26 mouse cellular contexts compared by ENCODE assay signal in the genomic region with DNA sequence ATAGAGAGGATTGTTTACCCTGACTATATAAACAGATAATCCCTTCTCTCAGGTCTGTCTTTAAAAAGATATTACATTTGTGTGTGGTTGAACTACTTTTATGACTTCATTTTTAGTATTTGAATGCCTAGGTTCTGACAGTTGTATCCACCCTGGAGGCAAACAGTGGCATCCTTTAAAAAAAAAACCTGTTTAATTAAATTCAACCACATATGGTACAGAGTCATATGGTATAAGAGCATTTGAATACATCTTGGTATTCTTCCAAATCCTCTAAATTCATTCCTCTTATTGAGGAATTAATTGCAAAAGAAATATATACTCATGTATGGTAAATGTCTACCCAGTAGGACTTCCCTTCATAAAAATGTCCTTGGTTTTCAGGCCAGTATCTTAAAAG.
"Had no signal": no experiment of that assay in that cellular context is flagged by ENCODE, and none has a peak within 500 bp of the region (broad histone marks: within the 10 kb centered on the region; RNA-seq: fewer than 3 reads in every experiment).

No protein-coding gene starts in this region.

- ATAC-seq: forebrain, embryonic 15.5 days had no signal

- H3K4me3 ChIP-seq: embryonic facial prominence, embryonic 10.5 days; embryonic facial prominence, embryonic 12.5 days; embryonic facial prominence, embryonic 13.5 days; embryonic facial prominence, embryonic 15.5 days; erythroblast, embryonic 14.5 days; forebrain, embryonic 10.5 days; forebrain, embryonic 12.5 days; forebrain, embryonic 15.5 days; gastrocnemius, adult 2 months; heart, adult 2 months; heart, embryonic 10.5 days had no signal

- H3K36me3 ChIP-seq: embryonic facial prominence, embryonic 10.5 days; embryonic facial prominence, embryonic 12.5 days; embryonic facial prominence, embryonic 13.5 days; embryonic facial prominence, embryonic 15.5 days; forebrain, embryonic 10.5 days; forebrain, embryonic 12.5 days; forebrain, embryonic 15.5 days; heart, embryonic 10.5 days had no signal

- H3K4me1 ChIP-seq: embryonic facial prominence, embryonic 10.5 days; embryonic facial prominence, embryonic 15.5 days; heart, embryonic 10.5 days had no signal

- H3K9ac ChIP-seq: embryonic facial prominence, embryonic 12.5 days; embryonic facial prominence, embryonic 13.5 days; embryonic facial prominence, embryonic 15.5 days; forebrain, embryonic 12.5 days; forebrain, embryonic 15.5 days had no signal

- H3K27me3 ChIP-seq: embryonic facial prominence, embryonic 12.5 days; embryonic facial prominence, embryonic 13.5 days; embryonic facial prominence, embryonic 15.5 days; forebrain, embryonic 12.5 days; forebrain, embryonic 15.5 days had no signal

- H3K4me2 ChIP-seq: embryonic facial prominence, embryonic 12.5 days; embryonic facial prominence, embryonic 13.5 days; embryonic facial prominence, embryonic 15.5 days; forebrain, embryonic 12.5 days; forebrain, embryonic 15.5 days; heart, embryonic 11.5 days had no signal

- H3K9me3 ChIP-seq: embryonic facial prominence, embryonic 10.5 days; embryonic facial prominence, embryonic 12.5 days; embryonic facial prominence, embryonic 13.5 days; embryonic facial prominence, embryonic 15.5 days; forebrain, embryonic 10.5 days; forebrain, embryonic 12.5 days; forebrain, embryonic 15.5 days; heart, embryonic 10.5 days had no signal

- H3K27ac ChIP-seq: embryonic facial prominence, embryonic 10.5 days; embryonic facial prominence, embryonic 12.5 days; embryonic facial prominence, embryonic 13.5 days; embryonic facial prominence, embryonic 15.5 days; forebrain, embryonic 10.5 days; forebrain, embryonic 12.5 days; forebrain, embryonic 15.5 days; gastrocnemius, adult 2 months; heart, adult 2 months; heart, embryonic 10.5 days had no signal

- DNase-seq: cerebellum, adult 8-10 months; cerebellum, adult 9-10 months; cerebellum, adult 9-11 months; cerebellum, postnatal 10 days; cerebellum, postnatal 14 days; cerebellum, postnatal 25 days; cerebellum, postnatal 36 days; embryo, embryonic 11 days; gastrocnemius, adult 2 months; gastrocnemius, postnatal 10 days; gastrocnemius, postnatal 14 days; gastrocnemius, postnatal 25 days; gastrocnemius, postnatal 36 days; heart, adult 11 months; heart, adult 18-20 months; heart, adult 2 months had no signal
